Mouse (Mus musculus): ENCODE results near the gene Acss2. TPM values are rescaled to one million over a fixed set of nuclear protein-coding genes. Genes with fewer than 3 reads are reported as not detected.
A peak's percentile ranks its signal among the peaks of the same experiment; 100 is the strongest.

Acss2 gene
- polyA plus RNA-seq, 1 experiment = 3.1 TPM

DNA sequence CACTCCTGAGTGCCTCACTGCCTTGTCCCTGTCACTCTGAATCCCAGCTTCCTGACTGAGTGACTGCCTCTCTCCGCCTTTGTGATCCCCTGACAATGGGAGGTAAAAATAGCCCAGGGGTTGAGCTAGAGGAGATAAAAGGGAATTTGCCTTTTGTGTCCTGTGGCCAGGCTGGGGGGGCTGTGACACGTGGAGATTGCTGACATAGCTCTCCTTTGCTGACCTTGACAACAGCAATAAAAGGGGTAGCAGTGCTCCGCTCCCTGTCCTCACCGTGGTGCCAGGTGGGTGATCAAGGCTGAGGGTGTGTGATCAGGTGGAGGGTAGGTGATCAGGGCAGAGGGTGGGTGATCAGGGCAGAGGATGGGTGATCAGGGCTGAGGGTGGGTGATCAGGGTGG is 93.2 kb downstream of the Acss2 start, which contains the start of gene Myh7b:
Gene Myh7b, plus strand, starts transcription at position 235 of the 400 bp plus-strand sequence.
- TF ChIP-seq CTCF (IDR thresholded peaks at IDR 0.05; ENCODE audit: control insufficient read depth, insufficient read depth, insufficient read length) (no peak), MYOD1 (IDR thresholded peaks at IDR 0.05; ENCODE audit: control insufficient read depth, insufficient read length, low read depth) (no peak), USF1 (IDR thresholded peaks at IDR 0.05; ENCODE audit: low read depth) (no peak), MAX (IDR thresholded peaks at IDR 0.05) (no peak), MYOG (IDR thresholded peaks at IDR 0.05; ENCODE audit: control insufficient read depth, extremely low read depth, insufficient read length) (no peak), FOSL1 (IDR thresholded peaks at IDR 0.05; ENCODE audit: insufficient read depth, low read length, poor library complexity, severe bottlenecking) (no peak), CEBPB (IDR thresholded peaks at IDR 0.05; ENCODE audit: low read depth) (no peak)
- peaks cover 41% of the 10 kb centered on the region for H3K27me3 ChIP-seq (ENCODE audit: control insufficient read depth, insufficient read depth, insufficient read length)
- no peak within 1 kb of the TSS for H3K4me3 ChIP-seq (ENCODE audit: insufficient read depth, poor library complexity, severe bottlenecking)
- no peaks in the 10 kb centered on the region for H3K36me3 ChIP-seq (ENCODE audit: control insufficient read depth, insufficient read depth)
- H3K79me3 ChIP-seq (ENCODE audit: low read depth) = no peaks in the 10 kb centered on the region
- no peak within 1 kb of the TSS for H3ac ChIP-seq (ENCODE audit: control insufficient read depth, insufficient read length, low read depth)
- H3K79me2 ChIP-seq (ENCODE audit: control insufficient read depth, insufficient read depth) = no peaks in the 10 kb centered on the region

DNA sequence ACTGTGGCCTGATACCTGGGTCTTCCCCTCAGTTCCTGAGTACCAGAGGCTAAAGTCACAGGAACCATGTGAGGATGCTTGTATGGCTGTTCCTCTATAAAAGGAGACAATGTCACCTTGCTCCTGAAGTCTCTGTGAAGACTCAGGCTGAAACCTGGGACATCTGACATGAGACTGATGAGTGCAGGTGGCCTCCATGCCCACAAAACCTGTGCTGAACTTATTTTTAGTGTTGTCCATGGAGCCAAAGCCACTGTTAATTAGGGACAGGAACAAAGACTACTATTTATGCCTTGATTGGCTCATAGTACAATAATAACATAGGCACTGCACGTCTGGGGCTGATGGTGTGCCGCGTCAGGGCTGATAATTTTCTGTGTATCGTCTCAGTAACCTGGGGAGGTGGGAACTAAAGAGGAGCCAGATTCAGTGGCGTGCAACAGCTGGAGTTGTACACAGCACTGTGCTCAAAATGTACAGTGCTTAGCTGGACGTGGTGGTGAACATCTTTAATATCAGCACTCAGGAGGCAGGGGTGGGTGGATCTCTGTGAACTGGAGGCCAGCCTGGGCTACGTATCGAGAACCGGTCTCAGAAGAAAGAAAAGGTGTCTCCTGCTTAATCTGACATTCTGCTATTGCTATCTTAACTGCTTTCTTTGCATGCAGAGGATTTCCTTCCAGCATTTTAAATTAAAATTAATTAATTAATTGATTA is 94.2 kb downstream of the Acss2 start:
- Histone ChIP-seq H3K79me2 (ENCODE audit: control insufficient read depth, insufficient read depth) (no peaks in the 10 kb centered on the region), H3K36me3 (ENCODE audit: control insufficient read depth, insufficient read depth) (no peaks in the 10 kb centered on the region), H3K79me3 (ENCODE audit: low read depth) (no peaks in the 10 kb centered on the region), H3K27me3 (ENCODE audit: control insufficient read depth, insufficient read depth, insufficient read length) (peaks cover 41% of the 10 kb centered on the region), H3ac (ENCODE audit: control insufficient read depth, insufficient read length, low read depth) (no peak overlapping the region), H3K4me3 (ENCODE audit: insufficient read depth, poor library complexity, severe bottlenecking) (no peak overlapping the region)
- TF ChIP-seq MAX (IDR thresholded peaks at IDR 0.05) (no peak), CEBPB (IDR thresholded peaks at IDR 0.05; ENCODE audit: low read depth) (no peak), USF1 (IDR thresholded peaks at IDR 0.05; ENCODE audit: low read depth) (no peak), FOSL1 (IDR thresholded peaks at IDR 0.05; ENCODE audit: insufficient read depth, low read length, poor library complexity, severe bottlenecking) (no peak), CTCF (IDR thresholded peaks at IDR 0.05; ENCODE audit: control insufficient read depth, insufficient read depth, insufficient read length) (no peak)

DNA sequence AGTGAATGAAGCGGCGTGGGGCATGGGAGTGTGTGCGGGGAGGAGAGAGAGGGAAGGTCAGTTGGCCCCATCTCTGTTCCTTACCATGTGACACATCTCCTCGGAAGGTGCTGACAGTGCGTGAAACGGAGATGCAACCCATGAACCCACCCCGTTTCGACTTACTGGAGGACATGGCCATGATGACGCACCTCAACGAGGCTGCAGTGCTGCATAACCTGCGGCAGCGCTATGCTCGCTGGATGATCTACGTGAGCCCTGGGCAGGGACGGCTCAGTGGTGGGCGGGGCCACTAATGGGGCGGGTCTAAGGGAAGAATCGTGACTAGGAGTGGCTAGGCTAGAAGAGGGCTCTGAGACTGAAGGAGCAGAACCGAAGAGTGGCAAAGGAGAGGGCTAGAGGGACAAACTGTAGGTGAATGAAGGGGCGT is 95.6 kb downstream of the Acss2 start:
- H3K79me3 ChIP-seq (ENCODE audit: low read depth) = no peaks in the 10 kb centered on the region
- H3ac ChIP-seq (ENCODE audit: control insufficient read depth, insufficient read length, low read depth) = no peak overlapping the region
- H3K4me3 ChIP-seq (ENCODE audit: insufficient read depth, poor library complexity, severe bottlenecking) = no peak overlapping the region
- no peaks in the 10 kb centered on the region for H3K79me2 ChIP-seq (ENCODE audit: control insufficient read depth, insufficient read depth)
- no peaks in the 10 kb centered on the region for H3K36me3 ChIP-seq (ENCODE audit: control insufficient read depth, insufficient read depth)
- TF ChIP-seq CEBPB (IDR thresholded peaks at IDR 0.05; ENCODE audit: low read depth) = no peak
- no peak for TF ChIP-seq USF1 (IDR thresholded peaks at IDR 0.05; ENCODE audit: low read depth)
- TF ChIP-seq FOSL1 (IDR thresholded peaks at IDR 0.05; ENCODE audit: insufficient read depth, low read length, poor library complexity, severe bottlenecking) = no peak
- TF ChIP-seq CTCF (IDR thresholded peaks at IDR 0.05; ENCODE audit: control insufficient read depth, insufficient read depth, insufficient read length) = no peak
- TF ChIP-seq MYOG (IDR thresholded peaks at IDR 0.05; ENCODE audit: control insufficient read depth, extremely low read depth, insufficient read length) = no peak
- no peak for TF ChIP-seq MYOD1 (IDR thresholded peaks at IDR 0.05; ENCODE audit: control insufficient read depth, insufficient read length, low read depth)
- TF ChIP-seq MAX (IDR thresholded peaks at IDR 0.05) = no peak
- peaks cover 41% of the 10 kb centered on the region for H3K27me3 ChIP-seq (ENCODE audit: control insufficient read depth, insufficient read depth, insufficient read length)

DNA sequence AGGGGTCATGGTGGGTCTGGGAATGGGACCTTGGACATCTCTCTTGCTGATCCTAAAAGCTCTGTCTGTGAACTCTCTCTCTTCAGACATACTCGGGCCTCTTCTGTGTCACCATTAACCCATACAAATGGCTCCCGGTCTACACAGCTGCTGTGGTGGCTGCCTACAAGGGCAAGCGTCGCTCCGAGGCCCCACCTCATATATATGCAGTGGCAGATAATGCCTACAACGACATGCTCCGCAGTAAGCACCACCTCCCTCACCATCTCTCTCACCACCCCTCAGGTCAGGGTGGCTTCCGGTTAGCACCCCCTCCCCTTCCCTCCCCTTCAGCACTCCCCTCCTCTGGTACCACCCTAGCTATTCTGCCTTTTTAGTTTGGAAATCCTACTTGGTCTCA is 96.2 kb downstream of the Acss2 start:
- peaks cover 38% of the 10 kb centered on the region for H3K27me3 ChIP-seq (ENCODE audit: control insufficient read depth, insufficient read depth, insufficient read length)
- H3K79me2 ChIP-seq (ENCODE audit: control insufficient read depth, insufficient read depth) = no peaks in the 10 kb centered on the region
- no peaks in the 10 kb centered on the region for H3K79me3 ChIP-seq (ENCODE audit: low read depth)
- no peak for TF ChIP-seq MYOG (IDR thresholded peaks at IDR 0.05; ENCODE audit: control insufficient read depth, extremely low read depth, insufficient read length)
- no peak for TF ChIP-seq MAX (IDR thresholded peaks at IDR 0.05)
- TF ChIP-seq CEBPB (IDR thresholded peaks at IDR 0.05; ENCODE audit: low read depth) = no peak
- TF ChIP-seq MYOD1 (IDR thresholded peaks at IDR 0.05; ENCODE audit: control insufficient read depth, insufficient read length, low read depth) = no peak
- TF ChIP-seq FOSL1 (IDR thresholded peaks at IDR 0.05; ENCODE audit: insufficient read depth, low read length, poor library complexity, severe bottlenecking) = no peak
- no peak for TF ChIP-seq CTCF (IDR thresholded peaks at IDR 0.05; ENCODE audit: control insufficient read depth, insufficient read depth, insufficient read length)
- TF ChIP-seq USF1 (IDR thresholded peaks at IDR 0.05; ENCODE audit: low read depth) = no peak
- H3ac ChIP-seq (ENCODE audit: control insufficient read depth, insufficient read length, low read depth) = no peak overlapping the region
- no peaks in the 10 kb centered on the region for H3K36me3 ChIP-seq (ENCODE audit: control insufficient read depth, insufficient read depth)
- H3K4me3 ChIP-seq (ENCODE audit: insufficient read depth, poor library complexity, severe bottlenecking) = no peak overlapping the region

DNA sequence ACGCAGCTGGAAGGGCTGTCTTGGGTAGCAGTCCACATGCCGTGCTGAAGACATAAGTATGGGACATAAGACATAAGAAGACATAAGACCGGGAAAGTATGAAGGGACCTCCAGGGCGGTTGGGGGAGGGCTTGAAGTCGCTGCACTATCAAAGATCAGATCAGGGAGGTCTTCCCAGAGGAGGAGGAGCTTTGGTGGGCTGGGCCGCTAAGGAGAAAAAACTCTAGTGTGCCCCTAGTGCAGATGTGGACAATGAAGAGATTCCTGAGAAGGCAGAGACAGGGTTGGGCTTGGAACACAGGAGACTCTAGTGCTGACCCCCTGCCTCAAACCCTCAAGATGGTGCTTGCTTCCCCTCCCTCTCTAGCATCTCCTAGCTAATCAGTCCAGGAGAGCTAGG is 99.2 kb downstream of the Acss2 start:
- no peak for TF ChIP-seq MAX (IDR thresholded peaks at IDR 0.05)
- no peak for TF ChIP-seq CEBPB (IDR thresholded peaks at IDR 0.05; ENCODE audit: low read depth)
- no peak for TF ChIP-seq MYOD1 (IDR thresholded peaks at IDR 0.05; ENCODE audit: control insufficient read depth, insufficient read length, low read depth)

DNA sequence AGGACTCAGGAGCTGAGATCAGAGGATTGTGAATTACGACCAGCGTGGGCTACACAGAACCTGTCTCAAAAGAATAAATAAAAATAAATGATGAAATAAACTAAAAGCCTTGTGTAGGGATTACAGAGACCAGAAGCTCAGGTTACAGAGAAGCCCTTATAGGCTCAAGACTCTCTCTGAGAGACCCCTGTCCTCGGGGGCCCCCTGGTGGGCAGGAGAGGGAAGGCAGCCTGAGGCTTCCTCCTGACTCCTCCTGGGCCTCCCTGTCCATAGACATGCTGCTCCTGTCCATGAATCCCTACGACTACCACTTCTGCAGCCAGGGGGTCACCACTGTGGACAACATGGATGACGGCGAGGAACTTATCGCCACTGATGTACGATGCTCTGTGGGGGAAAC is 102.1 kb downstream of the Acss2 start:
- Histone ChIP-seq H3K4me3 (ENCODE audit: insufficient read depth, poor library complexity, severe bottlenecking) (no peak overlapping the region), H3K79me2 (ENCODE audit: control insufficient read depth, insufficient read depth) (no peaks in the 10 kb centered on the region), H3ac (ENCODE audit: control insufficient read depth, insufficient read length, low read depth) (no peak overlapping the region), H3K36me3 (ENCODE audit: control insufficient read depth, insufficient read depth) (no peaks in the 10 kb centered on the region), H3K27me3 (ENCODE audit: control insufficient read depth, insufficient read depth, insufficient read length) (peaks cover 8% of the 10 kb centered on the region), H3K79me3 (ENCODE audit: low read depth) (no peaks in the 10 kb centered on the region)
- no peak for TF ChIP-seq CEBPB (IDR thresholded peaks at IDR 0.05; ENCODE audit: low read depth)
- peak; percentile 78 for TF ChIP-seq CTCF (IDR thresholded peaks at IDR 0.05; ENCODE audit: control insufficient read depth, insufficient read depth, insufficient read length)

More for the DNA sequence above, 99.2 kb downstream of the Acss2 start:
- Histone ChIP-seq H3K27me3 (ENCODE audit: control insufficient read depth, insufficient read depth, insufficient read length) (peaks cover 22% of the 10 kb centered on the region), H3K79me3 (ENCODE audit: low read depth) (no peaks in the 10 kb centered on the region), H3ac (ENCODE audit: control insufficient read depth, insufficient read length, low read depth) (no peak overlapping the region), H3K79me2 (ENCODE audit: control insufficient read depth, insufficient read depth) (no peaks in the 10 kb centered on the region), H3K4me3 (ENCODE audit: insufficient read depth, poor library complexity, severe bottlenecking) (no peak overlapping the region), H3K36me3 (ENCODE audit: control insufficient read depth, insufficient read depth) (no peaks in the 10 kb centered on the region)
